Mouse (Mus musculus): ENCODE measurements around the gene Akap12.

Akap12 gene

DNA sequence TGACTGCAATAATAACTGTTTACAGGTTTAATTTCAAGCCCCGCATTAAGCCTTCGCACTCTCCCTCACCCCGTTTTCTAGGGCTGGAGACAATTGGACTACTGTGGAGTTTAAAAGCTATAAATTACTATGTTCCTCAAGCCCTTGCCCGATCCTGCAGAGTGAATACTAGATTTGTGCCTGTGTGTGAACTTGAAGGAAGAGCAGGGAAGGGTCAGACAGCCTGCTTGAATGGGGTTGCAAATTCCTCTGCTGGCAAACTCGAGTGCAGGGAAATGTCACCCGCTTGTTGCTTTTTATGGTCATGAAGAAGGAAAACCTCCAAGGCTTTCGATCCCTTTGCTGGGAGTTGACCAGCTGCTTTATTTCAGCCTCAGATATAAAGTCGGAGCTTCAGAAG lies 19.6 kb downstream of the Akap12 start:
- DNase-seq = no peak

DNA sequence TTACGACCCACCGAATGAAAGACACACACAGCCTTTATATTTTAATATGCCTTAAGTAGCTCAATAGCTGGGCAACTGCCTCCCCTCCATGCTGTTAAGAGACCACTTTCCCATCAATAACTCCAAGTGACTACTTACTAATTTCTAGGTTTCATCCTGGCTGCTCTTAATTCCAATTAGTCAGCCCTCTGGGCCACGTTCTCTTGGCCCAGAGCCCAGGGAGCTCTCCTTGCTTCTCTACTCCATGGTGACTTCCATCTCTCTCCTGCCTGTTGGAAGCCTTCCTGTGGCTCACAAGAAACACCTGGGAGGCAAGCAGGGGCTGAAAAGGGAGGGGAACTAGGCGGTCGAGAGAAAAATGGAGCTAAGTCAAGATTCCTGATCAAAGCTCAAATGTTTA lies 23.0 kb downstream of the Akap12 start:
- no peak for DNase-seq

DNA sequence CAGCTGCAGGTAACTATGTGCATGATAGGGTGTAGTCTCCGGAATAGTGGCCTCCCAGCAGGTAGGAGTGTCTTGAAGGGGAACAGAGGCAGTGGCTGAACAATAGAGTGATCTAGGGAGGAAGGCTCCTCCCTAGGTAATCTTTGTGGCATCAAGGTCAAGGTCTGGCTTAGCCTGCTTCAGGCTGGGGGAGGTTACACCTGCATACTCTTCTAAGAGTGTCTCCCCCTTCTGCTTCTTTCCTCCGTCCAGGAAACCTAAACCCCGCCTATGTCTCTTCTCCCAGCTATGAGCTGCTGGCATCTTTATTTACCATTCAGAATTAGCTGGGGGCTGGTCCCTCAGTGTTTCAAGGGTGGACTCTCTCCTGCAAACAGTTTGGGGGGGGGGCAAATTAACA lies 23.5 kb downstream of the Akap12 start:
- DNase-seq = no peak

DNA sequence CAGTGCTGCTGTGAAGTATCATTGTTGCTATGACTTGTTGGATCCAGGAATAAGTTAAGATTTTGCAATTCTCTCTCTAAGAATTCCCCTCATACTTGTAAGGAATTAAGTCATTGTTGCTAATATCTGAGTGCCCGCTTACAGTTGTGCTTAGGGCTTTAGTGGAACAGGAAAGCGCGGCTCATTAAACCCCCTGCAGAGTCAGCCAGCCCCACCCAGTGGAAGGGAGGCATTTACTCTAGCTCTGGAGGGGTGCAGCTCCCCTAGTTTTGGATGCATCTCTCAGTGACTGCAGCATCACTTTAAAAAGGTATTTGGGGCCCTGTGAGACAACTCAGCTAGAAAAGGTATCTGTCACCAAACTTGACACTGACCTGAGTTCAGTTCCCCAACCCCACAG lies 24.0 kb downstream of the Akap12 start:
- no peak for DNase-seq

DNA sequence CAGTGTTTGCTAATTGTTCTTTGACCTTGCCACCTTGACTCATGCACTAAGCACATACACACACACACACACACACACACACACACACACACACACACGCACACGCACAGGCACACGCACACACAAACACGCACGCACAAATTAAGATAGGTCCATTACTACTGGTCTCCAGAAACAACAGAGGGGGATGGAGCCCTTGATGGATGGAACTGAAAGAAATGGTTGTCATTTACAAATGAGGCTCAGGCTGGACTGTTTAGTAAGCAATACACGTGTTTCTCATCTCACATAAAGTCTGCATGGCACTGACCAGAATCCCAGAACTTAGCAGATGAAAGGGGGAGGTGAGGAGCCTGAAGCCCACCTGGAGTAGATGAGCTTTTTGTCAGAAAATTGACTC lies 24.4 kb downstream of the Akap12 start:
- no peak for DNase-seq

DNA sequence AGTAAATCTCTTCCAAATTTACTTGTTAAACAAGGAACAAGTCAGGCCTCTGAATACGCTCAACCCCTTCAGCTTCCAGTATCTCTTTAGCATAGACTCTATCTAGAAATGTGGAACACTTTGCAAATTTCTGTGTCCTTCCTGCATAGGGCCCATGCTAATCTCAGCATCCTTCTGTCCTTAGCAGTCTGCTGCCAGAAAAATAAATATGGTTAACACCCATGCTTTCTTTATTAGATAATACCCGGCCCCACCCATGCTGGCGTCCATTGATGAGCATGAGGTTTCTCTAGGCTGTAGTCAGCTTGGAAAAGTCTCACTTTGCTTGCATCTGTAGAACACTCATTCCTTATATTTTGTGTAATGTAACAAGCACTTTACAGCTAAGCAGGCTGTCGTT lies 27.2 kb downstream of the Akap12 start:
- no peak for DNase-seq

DNA sequence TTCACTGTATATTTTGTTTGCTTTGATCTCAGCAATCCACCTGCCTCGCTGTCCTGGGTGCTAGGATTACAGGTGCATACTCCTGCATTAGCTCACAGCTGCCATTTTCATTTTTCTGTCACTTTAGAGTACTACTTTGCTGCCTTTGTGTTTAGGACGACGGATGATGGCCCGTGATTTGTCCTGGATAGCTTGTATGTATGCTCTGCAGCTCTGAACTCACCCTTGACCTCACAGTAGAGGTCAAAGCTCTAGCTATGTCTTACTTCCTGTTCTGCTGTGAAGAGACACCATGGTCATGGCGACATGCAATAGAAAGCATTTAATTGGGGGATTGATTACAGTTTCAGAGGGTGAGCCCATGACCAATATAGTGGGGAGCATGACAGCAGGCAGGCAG lies 37.4 kb downstream of the Akap12 start:
- no peak for DNase-seq

GRCm38 (mm10) chr10:4323885-4324284 lies 57.7 kb downstream of the Akap12 start:
- DNase-seq = no peak

DNA sequence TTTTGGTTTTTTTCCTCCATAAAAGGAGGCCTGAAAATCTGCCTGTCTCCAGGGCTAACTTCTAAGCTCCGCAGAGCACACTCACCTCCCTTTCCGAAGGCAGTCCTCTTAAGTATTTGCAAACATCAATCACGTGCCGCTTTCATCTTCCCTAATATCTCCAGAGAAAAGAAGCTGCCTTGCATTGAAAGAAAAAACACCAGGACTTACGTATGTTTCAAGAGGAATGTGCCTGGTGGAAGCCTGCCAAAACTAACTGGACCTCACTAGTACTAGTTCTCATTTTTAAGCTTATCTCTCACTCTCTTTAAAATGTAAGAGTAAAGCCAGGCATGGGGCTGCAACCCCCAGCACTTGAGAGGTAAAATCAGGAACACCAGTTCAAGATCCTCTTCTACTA lies 59.4 kb downstream of the Akap12 start:
- DNase-seq = no peak

DNA sequence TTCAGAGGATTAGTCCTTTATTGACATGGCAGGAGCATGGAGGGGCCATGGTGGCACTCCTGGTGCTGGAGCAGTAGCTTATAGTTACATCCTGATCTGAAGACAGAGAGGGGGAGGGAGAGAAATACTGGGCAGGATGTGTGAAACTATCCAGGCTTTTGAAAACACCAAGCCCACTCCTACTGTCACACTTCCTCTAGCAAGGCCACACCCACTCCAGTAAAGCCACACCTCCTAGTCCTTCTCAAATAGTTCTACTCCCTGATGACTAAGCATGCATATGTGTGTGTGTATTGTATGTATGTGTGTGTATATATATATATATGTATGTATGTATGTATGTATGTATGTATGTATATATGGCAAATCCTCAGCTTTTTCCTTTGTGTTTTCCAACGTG lies 61.5 kb downstream of the Akap12 start:
- DNase-seq = no peak

- no peak for DNase-seq
Measured at GRCm38 (mm10) chr10:4332228-4332979, 66.2 kb downstream of the Akap12 start.

DNA sequence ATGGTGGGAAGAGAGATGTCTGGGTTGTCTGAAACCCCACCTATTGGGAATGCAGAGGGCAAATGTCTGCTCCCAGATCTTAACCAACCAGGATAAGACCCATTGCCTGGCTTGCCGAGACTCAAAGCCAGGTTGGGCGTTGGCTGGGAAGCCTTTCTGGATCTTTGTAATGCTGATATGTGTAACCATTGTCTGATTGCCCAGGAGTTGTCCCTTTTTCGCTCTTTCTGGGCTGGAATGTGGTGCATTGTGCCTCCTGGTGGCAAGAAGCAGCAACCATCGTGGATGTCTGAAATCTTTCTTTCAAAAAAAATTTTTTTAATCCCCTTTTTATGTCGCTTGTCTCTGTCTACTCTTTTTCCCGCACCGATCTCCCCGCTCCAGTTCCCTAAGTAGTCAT lies 67.1 kb downstream of the Akap12 start:
- peak; percentile 56 to 59 for DNase-seq

DNA sequence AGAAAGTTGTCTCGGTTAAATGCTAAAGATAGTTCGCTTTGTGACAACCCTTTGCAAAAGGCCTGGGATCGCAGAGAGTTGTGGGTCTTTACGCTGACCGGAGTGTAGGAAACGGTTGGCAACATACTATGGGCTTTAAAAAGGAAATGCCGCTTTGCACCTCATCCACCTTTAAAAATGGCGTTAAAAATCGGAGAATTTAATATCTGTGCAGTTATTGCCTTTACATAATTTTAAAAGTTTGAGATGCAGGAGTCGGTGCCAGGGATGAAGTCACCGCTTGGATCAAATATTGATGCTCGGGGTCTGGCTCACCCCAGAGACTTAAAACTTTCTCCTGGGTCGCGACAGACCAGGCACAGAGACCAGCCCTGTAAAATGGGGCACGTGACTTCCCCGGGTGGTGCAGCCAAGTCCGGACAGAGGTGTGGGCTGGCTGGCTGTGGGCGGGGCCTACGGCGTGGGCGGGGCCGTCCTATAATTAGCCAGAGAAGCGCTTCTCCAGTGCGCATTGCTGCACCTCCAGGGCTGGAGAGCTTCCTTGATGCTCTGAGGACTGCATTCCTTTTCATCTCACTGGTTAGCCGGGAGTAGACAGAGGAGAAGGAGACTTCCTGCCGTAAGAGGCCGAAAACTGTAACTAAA lies 68.0 kb downstream of the Akap12 start:
- peak; percentile 91 to 92 for DNase-seq

GRCm38 (mm10) chr10:4338863-4339461 lies 72.8 kb downstream of the Akap12 start:
- DNase-seq = no peak

GRCm38 (mm10) chr10:4341430-4341829 lies 75.2 kb downstream of the Akap12 start:
- DNase-seq = peak; percentile 59 to 64

GRCm38 (mm10) chr10:4346489-4347135 lies 80.4 kb downstream of the Akap12 start:
- DNase-seq = peak; percentile 93 to 94

GRCm38 (mm10) chr10:4347136-4347492 lies 80.9 kb downstream of the Akap12 start:
- DNase-seq = no peak

DNA sequence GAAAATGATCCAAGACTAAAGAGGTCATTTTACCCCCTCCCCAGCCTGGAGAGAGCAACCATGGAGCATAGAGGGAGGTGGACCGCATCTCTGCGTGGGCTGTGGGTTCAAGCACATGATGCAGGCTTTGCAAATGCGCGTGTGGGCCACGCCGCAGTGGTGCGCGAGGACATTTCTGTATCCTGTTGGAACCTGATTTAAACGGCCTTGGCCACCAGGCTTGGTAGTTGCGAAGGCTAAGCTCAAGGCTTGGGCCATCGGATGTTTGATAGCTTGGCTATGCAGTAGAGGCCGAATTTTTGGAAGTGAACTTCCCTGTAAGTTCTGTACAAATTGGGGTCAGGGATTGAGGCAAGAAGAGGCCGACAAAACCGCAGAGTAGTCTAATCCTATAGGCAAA lies 81.4 kb downstream of the Akap12 start:
- no peak for DNase-seq

- DNase-seq = no peak
Measured at GRCm38 (mm10) chr10:4354371-4355260, 88.4 kb downstream of the Akap12 start.

GRCm38 (mm10) chr10:4355882-4356451 lies 89.8 kb downstream of the Akap12 start:
- DNase-seq = no peak

- no peak for DNase-seq
Measured at GRCm38 (mm10) chr10:4356640-4357039, 90.5 kb downstream of the Akap12 start.

GRCm38 (mm10) chr10:4357435-4357834 lies 91.3 kb downstream of the Akap12 start:
- no peak for DNase-seq

All from B cell, adult 2 months (primary cell).